Mouse (Mus musculus): ENCODE measurements around the gene Mcur1. TPM values are rescaled to one million over a fixed set of nuclear protein-coding genes. Genes with fewer than 3 reads are reported as not detected.

Gene Mcur1
- polyA plus RNA-seq, 1 experiment from 2014 or later: 12.5 TPM

DNA sequence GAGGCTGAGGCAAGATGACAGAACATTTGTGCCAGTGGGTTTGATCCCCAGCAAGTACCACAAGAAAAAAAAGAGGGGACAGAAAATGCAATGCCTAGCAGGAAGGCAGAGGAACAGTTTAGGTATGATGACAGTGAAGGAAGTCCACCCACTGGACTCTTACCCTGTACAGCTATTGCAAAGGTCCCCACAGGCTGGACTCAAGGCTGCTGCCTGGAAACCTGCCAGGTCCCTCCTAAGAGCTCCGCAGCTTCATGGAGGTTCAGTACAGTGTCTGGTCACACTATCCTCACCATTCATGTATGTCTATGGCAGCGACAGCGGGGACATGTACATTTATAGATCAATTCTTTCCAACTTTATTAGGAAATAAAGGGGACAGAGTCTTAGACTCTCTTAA, 20.6 kb downstream of the Mcur1 start:
- WGBS: 94% methylated on average over 3 of the region's 3 CpGs
- H3K4me2 ChIP-seq (replicated peaks): no peak overlapping the region
- ATAC-seq (ENCODE audit: low FRiP score, low read depth): no peak
- H3K9me3 ChIP-seq: no peaks in the 10 kb centered on the region
- peaks cover 14% of the 10 kb centered on the region; the same call in 1 of the 2 replicates for H3K4me1 ChIP-seq
- no peak overlapping the region for H3K27ac ChIP-seq
- H3K27me3 ChIP-seq (replicated peaks): no peaks in the 10 kb centered on the region
- H3K4me3 ChIP-seq: no peak overlapping the region
- peaks cover 8% of the 10 kb centered on the region for H3K36me3 ChIP-seq
- H3K9ac ChIP-seq: no peak overlapping the region

DNA sequence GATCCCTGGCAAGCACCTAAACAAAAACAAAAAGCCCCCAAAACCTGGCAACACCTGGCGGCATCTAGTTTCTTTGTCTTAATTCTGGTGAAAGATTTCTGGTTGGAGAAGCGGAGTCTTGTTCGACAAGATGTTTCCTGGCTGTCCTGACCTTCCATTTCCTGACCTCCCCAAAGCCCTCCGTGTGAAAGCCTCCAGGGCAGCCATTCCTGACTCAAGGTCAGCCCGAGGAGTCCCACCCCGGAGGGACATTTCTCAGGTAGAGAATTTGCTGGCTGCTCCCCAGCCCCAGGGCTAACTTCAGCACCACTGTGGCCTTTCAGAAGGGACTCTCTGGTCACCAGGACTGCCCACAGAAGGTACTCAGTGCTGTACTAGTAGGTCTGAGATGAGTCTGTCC, 22.1 kb downstream of the Mcur1 start:
- H3K4me3 ChIP-seq: no peak overlapping the region
- H3K4me1 ChIP-seq: peaks cover 14% of the 10 kb centered on the region; the same call in 1 of the 2 replicates
- H3K9ac ChIP-seq: no peak overlapping the region
- 73% methylated on average over 6 of the region's 6 CpGs for WGBS
- no peak overlapping the region for H3K4me2 ChIP-seq (replicated peaks)
- no peaks in the 10 kb centered on the region for H3K9me3 ChIP-seq
- no peak for ATAC-seq (ENCODE audit: low FRiP score, low read depth)
- H3K27ac ChIP-seq: no peak overlapping the region
- no peaks in the 10 kb centered on the region for H3K36me3 ChIP-seq
- no peaks in the 10 kb centered on the region for H3K27me3 ChIP-seq (replicated peaks)

DNA sequence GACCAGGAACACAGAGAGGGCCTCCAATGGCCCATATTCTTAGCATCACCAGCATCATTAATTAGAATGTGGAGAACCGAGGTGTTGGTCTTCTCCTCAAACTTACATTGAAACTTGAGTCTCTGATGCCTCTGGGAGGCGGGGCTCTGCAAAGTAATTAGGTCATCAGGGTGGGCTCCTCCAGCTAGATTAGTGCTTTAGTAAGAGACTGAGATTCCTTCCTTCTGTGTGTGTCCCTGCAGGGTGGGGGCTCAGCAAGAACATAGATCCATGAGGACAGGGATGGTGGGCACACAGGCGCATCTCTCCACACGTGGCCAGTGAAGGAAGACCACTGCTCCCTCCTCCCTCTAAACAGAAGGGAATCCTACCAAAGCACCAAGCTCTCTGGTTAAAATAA, 26.0 kb downstream of the Mcur1 start:
- peaks cover 21% of the 10 kb centered on the region for H3K4me1 ChIP-seq
- H3K9me3 ChIP-seq: no peaks in the 10 kb centered on the region
- WGBS: 73% methylated on average over 4 of the region's 4 CpGs
- no peaks in the 10 kb centered on the region for H3K27me3 ChIP-seq (replicated peaks)
- H3K4me3 ChIP-seq: no peak overlapping the region
- ATAC-seq (ENCODE audit: low FRiP score, low read depth): no peak
- H3K27ac ChIP-seq: no peak overlapping the region
- no peak overlapping the region for H3K9ac ChIP-seq
- no peak overlapping the region for H3K4me2 ChIP-seq (replicated peaks)
- H3K36me3 ChIP-seq: no peaks in the 10 kb centered on the region

DNA sequence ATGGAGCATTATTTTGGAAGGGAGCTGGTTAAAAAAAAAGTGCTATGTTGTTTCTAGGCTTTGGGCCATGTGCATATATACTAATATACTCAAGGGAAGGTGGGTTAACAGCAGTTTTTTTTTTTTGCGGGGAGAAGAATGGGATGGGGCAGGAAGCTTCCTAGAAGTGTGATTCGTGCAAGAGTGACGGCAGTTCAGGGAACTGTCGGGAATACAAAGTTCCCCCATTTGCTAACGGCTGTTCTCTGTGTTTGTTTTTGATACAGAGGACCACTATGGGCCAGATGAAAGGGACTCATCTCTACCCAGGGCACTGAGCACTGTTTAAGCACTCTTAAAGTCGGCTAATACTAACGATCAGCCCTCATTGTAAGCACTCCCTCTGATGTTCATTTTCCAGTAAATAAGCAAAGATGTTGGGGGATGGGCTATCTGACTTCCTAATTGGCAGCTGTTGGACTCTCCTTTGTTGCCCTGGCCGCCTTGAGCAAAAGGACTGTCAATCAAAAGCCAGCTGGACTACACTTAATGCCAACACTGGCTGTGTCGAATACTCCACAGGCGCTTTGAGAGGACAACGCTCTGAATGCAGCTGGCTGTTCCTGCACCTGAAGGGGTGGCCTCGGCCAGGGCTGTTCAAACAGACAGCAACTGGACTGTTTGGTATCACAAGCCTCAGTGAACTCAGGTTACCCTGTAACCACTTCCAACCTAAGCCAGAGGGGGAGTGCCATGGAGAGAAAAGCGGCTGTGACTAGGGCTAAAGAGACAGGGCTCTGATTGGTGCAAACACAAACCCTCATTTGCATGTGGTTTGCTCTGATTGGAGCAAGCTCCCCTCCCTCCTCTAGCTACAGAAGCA, 28.9 kb downstream of the Mcur1 start:
- Histone ChIP-seq H3K4me2 (replicated peaks) (peak overlapping the region; percentile 46), H3K9me3 (no peaks in the 10 kb centered on the region), H3K4me1 (peaks cover 21% of the 10 kb centered on the region), H3K36me3 (no peaks in the 10 kb centered on the region), H3K27me3 (replicated peaks) (no peaks in the 10 kb centered on the region), H3K27ac (peak overlapping the region; percentile 38; the same call in 1 of the 2 replicates), H3K4me3 (no peak overlapping the region), H3K9ac (no peak overlapping the region)
- ATAC-seq (ENCODE audit: low FRiP score, low read depth): peak; percentile 92
- 18% methylated on average over 13 of the region's 13 CpGs for WGBS

DNA sequence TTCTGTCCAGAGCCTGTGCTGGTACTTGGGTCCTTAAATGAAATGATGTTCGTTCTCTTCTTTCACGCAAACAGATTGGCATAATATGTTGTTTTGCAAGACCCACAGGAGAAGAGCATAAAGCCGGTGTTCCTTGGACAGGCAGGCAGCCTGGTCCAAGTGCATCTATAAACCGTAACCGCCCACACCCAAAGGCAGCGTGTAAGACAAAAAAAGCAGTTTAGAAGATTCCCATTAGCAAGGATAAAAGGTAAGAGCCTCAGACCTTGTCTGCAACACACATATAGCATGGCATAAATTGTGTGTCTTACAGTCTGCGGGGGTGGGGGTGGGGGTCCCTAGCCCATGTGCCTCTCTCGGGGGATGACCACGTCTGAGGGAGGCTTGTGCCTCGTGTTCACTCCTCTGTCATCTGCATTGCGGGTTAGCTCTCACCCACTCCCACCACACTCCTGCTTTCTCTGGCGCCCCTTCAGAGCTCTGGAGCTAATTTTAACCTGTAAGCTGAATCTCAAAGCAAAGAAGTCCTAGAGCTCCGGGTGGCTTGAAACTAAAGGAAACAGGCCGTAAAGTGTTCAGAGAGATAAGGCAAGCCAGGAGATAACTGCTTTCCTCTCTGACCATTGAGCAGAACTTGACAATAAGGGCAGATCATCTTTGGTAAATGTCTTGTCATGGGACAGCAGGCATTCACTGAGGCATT, 29.7 kb downstream of the Mcur1 start:
- H3K9me3 ChIP-seq: no peaks in the 10 kb centered on the region
- ATAC-seq (ENCODE audit: low FRiP score, low read depth): no peak
- WGBS: 68% methylated on average over 14 of the region's 14 CpGs
- H3K4me1 ChIP-seq: peaks cover 23% of the 10 kb centered on the region
- H3K27me3 ChIP-seq (replicated peaks): no peaks in the 10 kb centered on the region
- no peak overlapping the region for H3K27ac ChIP-seq
- H3K9ac ChIP-seq: no peak overlapping the region
- no peaks in the 10 kb centered on the region for H3K36me3 ChIP-seq
- no peak overlapping the region for H3K4me2 ChIP-seq (replicated peaks)
- H3K4me3 ChIP-seq: no peak overlapping the region

DNA sequence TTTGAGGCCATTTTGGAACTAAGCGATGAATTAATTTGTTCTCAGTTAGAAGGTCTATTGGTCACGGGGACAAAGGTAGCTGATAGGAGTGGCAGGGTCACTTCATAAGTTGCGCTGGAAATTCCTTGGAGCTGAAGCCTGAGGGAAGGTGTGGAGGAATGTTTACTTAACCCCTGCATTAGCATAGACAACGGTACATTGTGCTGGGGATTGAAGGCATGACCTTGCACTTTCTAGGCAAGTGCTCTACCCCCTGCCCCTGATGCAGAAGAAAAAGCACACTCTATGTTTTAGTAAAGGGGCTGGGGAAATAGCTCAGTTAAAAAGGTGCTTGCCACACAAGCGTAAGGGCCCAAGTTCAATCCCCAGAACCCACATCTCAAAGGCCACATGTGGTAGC, 33.7 kb downstream of the Mcur1 start:
- H3K36me3 ChIP-seq: no peaks in the 10 kb centered on the region
- no peak overlapping the region for H3K27ac ChIP-seq
- no peak overlapping the region for H3K9ac ChIP-seq
- no peak overlapping the region for H3K4me2 ChIP-seq (replicated peaks)
- peaks cover 22% of the 10 kb centered on the region for H3K4me1 ChIP-seq
- ATAC-seq (ENCODE audit: low FRiP score, low read depth): no peak
- no peak overlapping the region for H3K4me3 ChIP-seq
- no peaks in the 10 kb centered on the region; the same call in 1 of the 2 replicates for H3K9me3 ChIP-seq
- H3K27me3 ChIP-seq (replicated peaks): no peaks in the 10 kb centered on the region
- WGBS: 82% methylated on average over 5 of the region's 5 CpGs

DNA sequence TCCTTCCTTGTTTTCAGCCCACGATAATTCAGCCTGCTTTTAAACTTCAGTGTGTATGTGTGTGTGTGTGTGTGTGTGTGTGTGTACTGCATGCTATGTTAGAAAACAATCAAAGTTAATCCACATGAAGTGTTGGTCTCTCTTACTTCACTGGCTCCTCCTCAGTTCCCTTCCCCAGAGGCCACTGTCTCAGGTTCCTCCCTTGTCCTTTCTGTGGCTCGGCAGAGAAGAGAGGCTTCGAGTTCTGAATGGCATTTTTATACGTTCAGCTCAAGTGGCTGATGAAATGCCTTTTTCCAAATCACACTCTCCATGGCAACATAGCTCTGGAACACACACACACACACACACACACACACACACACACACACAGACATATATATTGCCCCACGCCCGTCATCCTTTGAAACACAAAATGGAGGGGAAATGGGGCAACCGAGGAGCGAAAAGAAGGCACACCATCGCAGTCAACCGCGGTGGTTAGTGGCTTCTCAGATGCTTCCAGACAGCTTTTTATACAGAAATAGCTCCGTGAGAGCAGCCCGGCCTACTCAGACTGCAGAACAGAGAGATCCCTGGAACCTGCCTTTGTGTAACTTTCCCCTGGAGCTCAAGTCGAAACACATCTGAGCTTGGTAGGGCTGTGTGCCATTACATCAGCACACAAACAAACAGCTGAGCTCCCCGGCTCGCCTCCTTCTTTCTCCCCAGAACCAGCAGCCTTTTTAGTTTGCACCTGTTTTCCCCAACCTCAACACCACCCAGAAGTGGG, 34.4 kb downstream of the Mcur1 start:
- Histone ChIP-seq H3K4me3 (no peak overlapping the region), H3K36me3 (no peaks in the 10 kb centered on the region), H3K27me3 (replicated peaks) (no peaks in the 10 kb centered on the region), H3K4me1 (peaks cover 15% of the 10 kb centered on the region), H3K4me2 (replicated peaks) (no peak overlapping the region), H3K9ac (no peak overlapping the region), H3K27ac (no peak overlapping the region), H3K9me3 (no peaks in the 10 kb centered on the region; the same call in 1 of the 2 replicates)
- ATAC-seq (ENCODE audit: low FRiP score, low read depth): no peak
- 58% methylated on average over 16 of the region's 16 CpGs for whole genome bisulfite sequencing

DNA sequence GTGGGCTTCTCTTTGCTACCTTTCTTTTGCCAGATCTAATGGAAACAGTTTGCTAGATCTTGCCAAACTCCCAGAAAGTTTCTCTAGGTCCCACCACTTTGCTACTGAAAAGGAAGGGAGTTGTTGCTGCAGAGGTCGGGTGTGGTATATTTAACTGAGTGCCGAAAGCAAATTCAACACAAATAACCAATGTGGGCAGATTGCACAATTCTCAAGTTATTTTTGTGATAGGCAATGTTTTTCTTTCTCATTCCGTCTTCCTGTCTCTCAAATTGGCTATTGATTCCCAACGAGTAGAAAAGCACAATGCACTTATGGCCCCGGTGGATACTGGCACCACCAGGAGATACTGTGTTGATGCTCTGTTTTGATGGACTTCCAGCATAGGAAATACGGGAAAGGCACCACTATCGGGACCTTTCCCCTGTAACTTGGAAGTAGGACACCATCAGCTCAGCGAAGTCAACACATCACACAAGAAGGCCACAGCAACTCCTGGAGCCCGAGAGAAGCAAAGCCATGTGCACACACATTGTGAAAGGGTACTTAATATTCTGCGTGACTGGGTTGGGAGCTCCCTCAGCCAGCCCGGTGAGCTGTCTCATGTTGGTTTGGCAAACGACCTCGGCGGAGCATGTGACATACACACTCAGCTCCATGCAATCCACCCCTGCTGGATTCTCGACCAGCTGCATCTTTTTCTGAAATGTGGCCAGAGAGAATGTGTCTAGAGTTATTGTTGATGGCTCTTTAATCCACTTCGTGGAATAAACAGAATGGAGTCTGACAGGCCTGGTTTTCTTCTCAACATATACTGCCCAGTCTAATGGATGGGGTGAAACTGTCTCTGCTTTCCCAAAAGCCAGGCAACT, 35.3 kb downstream of the Mcur1 start:
- Histone ChIP-seq H3K27ac (no peak overlapping the region), H3K4me3 (no peak overlapping the region), H3K4me2 (replicated peaks) (no peak overlapping the region), H3K9ac (no peak overlapping the region), H3K27me3 (replicated peaks) (no peaks in the 10 kb centered on the region), H3K4me1 (peaks cover 9% of the 10 kb centered on the region; the same call in 1 of the 2 replicates), H3K36me3 (no peaks in the 10 kb centered on the region), H3K9me3 (no peaks in the 10 kb centered on the region; the same call in 1 of the 2 replicates)
- 70% methylated on average over 16 of the region's 16 CpGs for WGBS
- ATAC-seq (ENCODE audit: low FRiP score, low read depth): no peak

DNA sequence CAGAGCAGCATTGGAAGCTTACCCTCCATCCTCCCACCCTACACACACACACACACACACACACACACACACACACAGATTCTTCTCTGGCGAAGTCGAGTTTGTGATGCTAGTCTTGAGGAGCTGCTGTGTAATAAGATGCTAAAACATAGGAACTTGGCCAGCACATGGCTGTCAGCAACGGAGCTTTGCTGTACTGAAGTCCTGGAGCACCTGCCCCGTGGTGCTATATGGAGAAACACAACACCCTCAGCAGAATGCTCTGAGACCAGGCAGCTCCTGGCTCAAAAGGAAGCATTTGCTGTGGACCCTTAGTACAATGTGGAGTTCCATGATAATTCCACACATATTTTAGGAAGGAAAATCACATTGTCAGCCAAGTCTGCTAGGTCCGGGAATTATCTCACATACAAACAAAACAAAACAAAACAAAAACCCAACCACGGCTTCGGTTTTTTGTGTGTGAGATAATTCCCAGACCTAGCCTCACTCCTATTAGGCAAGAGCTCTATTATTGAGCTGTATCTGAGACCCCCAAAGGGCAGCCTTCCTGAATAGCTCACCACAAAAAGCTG, 36.0 kb downstream of the Mcur1 start:
- Histone ChIP-seq H3K27ac (no peak overlapping the region), H3K9me3 (no peaks in the 10 kb centered on the region; the same call in 1 of the 2 replicates)
- no peak for ATAC-seq (ENCODE audit: low FRiP score, low read depth)

DNA sequence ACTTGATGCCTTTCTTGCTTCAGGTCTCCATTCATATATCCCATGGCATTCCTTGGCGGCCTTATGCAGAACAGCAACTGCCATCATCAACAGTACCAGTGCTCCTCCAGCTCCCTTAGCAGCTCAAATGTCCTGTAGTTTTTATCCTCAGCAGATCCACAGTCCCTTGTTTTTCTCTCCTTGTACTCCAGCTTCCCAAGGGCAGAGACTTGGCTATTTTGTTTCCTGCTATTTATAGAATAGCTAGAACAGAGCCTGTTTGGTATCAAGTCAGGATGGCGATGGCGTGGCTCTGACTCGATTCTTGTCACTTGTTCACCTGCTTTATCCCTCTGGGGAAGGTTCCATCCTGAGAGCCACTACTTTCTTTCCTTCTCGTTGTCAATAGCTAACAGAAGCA, 38.1 kb downstream of the Mcur1 start:
- Histone ChIP-seq H3K9ac (no peak overlapping the region), H3K27me3 (replicated peaks) (no peaks in the 10 kb centered on the region), H3K27ac (no peak overlapping the region), H3K4me1 (peaks cover 9% of the 10 kb centered on the region; the same call in 1 of the 2 replicates), H3K4me2 (replicated peaks) (no peak overlapping the region), H3K9me3 (no peaks in the 10 kb centered on the region; the same call in 1 of the 2 replicates), H3K36me3 (no peaks in the 10 kb centered on the region), H3K4me3 (no peak overlapping the region)
- no peak for ATAC-seq (ENCODE audit: low FRiP score, low read depth)
- 88% methylated on average over 5 of the region's 5 CpGs for WGBS

More for the DNA sequence above, 36.0 kb downstream of the Mcur1 start:
- Histone ChIP-seq H3K4me2 (replicated peaks) (no peak overlapping the region), H3K4me3 (no peak overlapping the region), H3K36me3 (no peaks in the 10 kb centered on the region), H3K9ac (no peak overlapping the region), H3K27me3 (replicated peaks) (no peaks in the 10 kb centered on the region), H3K4me1 (peaks cover 9% of the 10 kb centered on the region; the same call in 1 of the 2 replicates)
- 90% methylated on average over 7 of the region's 7 CpGs for WGBS

DNA sequence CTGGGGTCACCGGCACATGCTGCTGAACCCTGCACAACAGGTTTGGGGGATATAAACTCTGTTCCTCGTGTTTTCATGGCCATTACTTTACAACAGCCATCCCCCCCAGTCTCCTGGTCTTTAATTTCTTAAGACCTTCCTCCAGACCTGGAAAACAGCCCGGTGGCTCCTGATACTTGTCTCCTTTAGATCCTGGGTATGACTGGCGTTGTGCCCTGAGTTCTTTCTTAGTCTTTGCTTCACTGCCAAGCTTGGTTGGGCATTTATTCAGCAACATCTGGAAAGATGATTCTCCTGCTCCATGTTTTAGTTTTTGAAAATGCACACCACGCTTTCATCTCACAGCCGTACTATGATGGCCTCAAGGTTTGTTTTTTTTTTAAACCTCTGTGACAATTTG, 40.7 kb downstream of the Mcur1 start:
- Histone ChIP-seq H3K9ac (no peak overlapping the region), H3K4me2 (replicated peaks) (no peak overlapping the region), H3K4me3 (no peak overlapping the region), H3K27me3 (replicated peaks) (no peaks in the 10 kb centered on the region), H3K9me3 (no peaks in the 10 kb centered on the region; the same call in 1 of the 2 replicates), H3K4me1 (no peaks in the 10 kb centered on the region), H3K36me3 (no peaks in the 10 kb centered on the region), H3K27ac (no peak overlapping the region)
- WGBS: 85% methylated on average over 6 of the region's 6 CpGs
- ATAC-seq (ENCODE audit: low FRiP score, low read depth): no peak
